Comparison of ENCODE assay signal across 8 mouse cellular contexts in genomic region chr7:89473442-89473841, GRCm38 (mm10). TPM values are rescaled to one million over a fixed set of nuclear protein-coding genes. Genes with fewer than 3 reads are reported as not detected.
DNase-seq lines count a peak whose midpoint lies in the region; ATAC-seq and TF ChIP-seq lines count a peak whose summit lies in the region.

No protein-coding gene starts in this region.

- no peak overlapping the region for H3K4me2 ChIP-seq in CH12.LX (ENCODE audit: insufficient read depth, low read depth, poor library complexity, severe bottlenecking)
- no peak overlapping the region for H3K4me2 ChIP-seq in heart, postnatal 0 days (ENCODE audit: low read depth, low read length)

- ATAC-seq in Patski: peak; percentile 71
- ATAC-seq in heart, postnatal 0 days (ENCODE audit: insufficient read depth, low read depth): peak; percentile 63; the same call in 1 of the 2 replicates

- CTCF ChIA-PET in Patski (lab: Charles Lee): interaction anchor here (0.9 to 2.8 kb wide), 10 partner anchors 14 to 347 kb away, joined by 3 to 12 read pairs (median 4); no protein-coding TSS in a partner anchor

- H3K9ac ChIP-seq in CH12.LX (ENCODE audit: insufficient read depth, low read depth): no peak overlapping the region
- no peak overlapping the region for H3K9ac ChIP-seq in heart, postnatal 0 days (replicated peaks; ENCODE audit: low read depth, low read length)

- TF ChIP-seq CTCF in CH12.LX (conservative IDR thresholded peaks at IDR 0.05 in 1 of 2, IDR thresholded peaks at IDR 0.05 in 1 of 2; ENCODE audit: low read depth in 2 of 2, low read length in 2 of 2) (peak; percentile 28 to 74; a peak in 3 of 4 replicates), Patski (IDR thresholded peaks at IDR 0.05) (peak; percentile 91)
- TF ChIP-seq CTCF in heart, postnatal 0 days (IDR thresholded peaks at IDR 0.05; ENCODE audit: low read depth): peak; percentile 85

- H3K9me3 ChIP-seq in CH12.LX (replicated peaks; ENCODE audit: low read length): no peaks in the 10 kb centered on the region
- H3K9me3 ChIP-seq in heart, postnatal 0 days (replicated peaks; ENCODE audit: control insufficient read depth, low read length): no peaks in the 10 kb centered on the region

- TF ChIP-seq POLR2A in CH12.LX (IDR thresholded peaks at IDR 0.05; ENCODE audit: low read depth, low read length): no peak

- dilution Hi-C loops in CH12.LX (cut with MboI; ENCODE audit: extremely low pct_ligation_motif_present, extremely low pct_unique_long_range_greater_than_20kb, low sequenced_read_pairs): no loop called here

- DNase-seq in kidney, postnatal 10 days: peak; percentile 62
- no peak for DNase-seq in kidney, adult 11 months
- DNase-seq in CH12.LX (ENCODE audit: extremely low read depth) (peak; percentile 45), Patski (ENCODE audit: low read depth, low spot score) (no peak)
- peak; percentile 79 for DNase-seq in heart, postnatal 0 days (ENCODE audit: low spot score)
- no peak for DNase-seq in thymus, postnatal 0 days (ENCODE audit: low spot score)
- DNase-seq in ovary, postnatal 10 days (ENCODE audit: low spot score): no peak
- DNase-seq in B cell, adult 2 months: no peak

- no peak overlapping the region for H3K4me3 ChIP-seq in CH12.LX (replicated peaks in 1 of 3; ENCODE audit: low read depth in 2 of 3, low read length in 2 of 3, poor library complexity in 1 of 3)
- H3K4me3 ChIP-seq in heart, postnatal 0 days (ENCODE audit: low read depth, low read length): no peak overlapping the region

- in situ Hi-C loops in CH12.LX (cut with MboI; ENCODE audit: low pct_ligation_motif_present, low pct_unique_long_range_greater_than_20kb, low sequenced_read_pairs): no loop called here
- in situ Hi-C loops in Patski (cut with MboI; ENCODE audit: low pct_unique_long_range_greater_than_20kb): loop anchor here (5.0 kb wide), 2 partner anchors 36 to 311 kb away; no protein-coding TSS in a partner anchor

- H3K27me3 ChIP-seq in CH12.LX (replicated peaks) (peaks cover 2% of the 10 kb centered on the region), Patski (no peaks in the 10 kb centered on the region)
- 0 out of 2 replicates have a peak, but pooled peaks cover 6% of the 10 kb centered on the region for H3K27me3 ChIP-seq in heart, postnatal 0 days (ENCODE audit: control insufficient read depth, insufficient read depth, low read length)

- no peak overlapping the region for H3K27ac ChIP-seq in CH12.LX (ENCODE audit: insufficient read depth, low read depth)
- H3K27ac ChIP-seq in heart, postnatal 0 days (ENCODE audit: low read depth): no peak overlapping the region

- peak; percentile 73 for TF ChIP-seq RAD21 in CH12.LX (IDR thresholded peaks at IDR 0.05; ENCODE audit: low read depth, low read length)

- TF ChIP-seq EP300 in CH12.LX (IDR thresholded peaks at IDR 0.05; ENCODE audit: low read length): no peak
- no peak for TF ChIP-seq EP300 in heart, postnatal 0 days (IDR thresholded peaks at IDR 0.05; ENCODE audit: low read depth)

- H3K4me1 ChIP-seq in CH12.LX (ENCODE audit: control insufficient read depth in 1 of 2, insufficient read depth in 2 of 2): peaks cover 0 to 10% of the 10 kb centered on the region in 2 experiments; a peak in 2 of 4 replicates
- peaks cover 11% of the 10 kb centered on the region; the same call in 1 of the 2 replicates for H3K4me1 ChIP-seq in heart, postnatal 0 days (ENCODE audit: control insufficient read depth, insufficient read depth)

- POLR2A ChIA-PET in Patski (lab: Charles Lee): no interaction called here

- no peaks in the 10 kb centered on the region for H3K79me2 ChIP-seq in CH12.LX (replicated peaks; ENCODE audit: control insufficient read depth, extremely low read depth, insufficient read depth, poor library complexity, severe bottlenecking)

- WGBS in heart, postnatal 0 days: 20% methylated on average over 4 of the region's 4 CpGs

- no peaks in the 10 kb centered on the region for H3K36me3 ChIP-seq in CH12.LX (replicated peaks in 1 of 2; ENCODE audit: control insufficient read depth in 1 of 2, insufficient read depth in 1 of 2, low read length in 1 of 2)
- H3K36me3 ChIP-seq in heart, postnatal 0 days (replicated peaks; ENCODE audit: control insufficient read depth, insufficient read depth, low read length): no peaks in the 10 kb centered on the region

TF ChIP-seq in CH12.LX, 34 proteins besides CTCF, POLR2A, EP300 and RAD21:
- TF ChIP-seq HCFC1 (IDR thresholded peaks at IDR 0.05; ENCODE audit: low read depth, low read length): no peak
- TF ChIP-seq SMC3 (IDR thresholded peaks at IDR 0.05; ENCODE audit: low read depth, low read length): peak; percentile 74

RNA-seq across cellular contexts. Expression of gene Prss23, which starts 53.5 kb away (rescaled TPM):
- 1.1 and 3.4 TPM in 2 replicates for total RNA-seq in CH12.LX (2012; rRNA removed)
- 1.3 and 2.4 TPM in 2 replicates for total RNA-seq in CH12.LX (2014; rRNA removed)
- polyA plus RNA-seq in CH12.LX (2012; ENCODE audit: insufficient read length, low read depth): 2.1 and 2.6 TPM in 2 replicates
- polyA plus RNA-seq in Patski (2021): 138 TPM
- 25.3 and 43.7 TPM in 2 replicates for total RNA-seq in heart, postnatal 0 days (2014; rRNA removed; ENCODE audit: low replicate concordance)
- 22.9 and 23.1 TPM in 2 replicates for polyA plus RNA-seq in heart, postnatal 0 days (2015; fragmentation: Nextera tagmentation; extraction: Ambion mirVana)
- 6.4 and 7.2 TPM in 2 replicates for polyA plus RNA-seq in thymus, postnatal 0 days (2015; fragmentation: Nextera tagmentation; extraction: Ambion mirVana)

Comparison
In these comparisons a context has a peak if more than half of its experiments do, and no peak if none do; other contexts are left out.
1. DNase-seq: peak in kidney, postnatal 10 days (single experiment), CH12.LX (single experiment) and heart, postnatal 0 days (single experiment); none in kidney, adult 11 months (single experiment), Patski (single experiment), thymus, postnatal 0 days (single experiment), ovary, postnatal 10 days (single experiment) and B cell, adult 2 months (0 of 2).
2. Peak in every context shown above with its lines, with median percentiles within 50 percentile points of each other: CTCF ChIP-seq.